Mouse (Mus musculus): Measurements from ENCODE around the gene Erc1.

The Erc1 gene

DNA sequence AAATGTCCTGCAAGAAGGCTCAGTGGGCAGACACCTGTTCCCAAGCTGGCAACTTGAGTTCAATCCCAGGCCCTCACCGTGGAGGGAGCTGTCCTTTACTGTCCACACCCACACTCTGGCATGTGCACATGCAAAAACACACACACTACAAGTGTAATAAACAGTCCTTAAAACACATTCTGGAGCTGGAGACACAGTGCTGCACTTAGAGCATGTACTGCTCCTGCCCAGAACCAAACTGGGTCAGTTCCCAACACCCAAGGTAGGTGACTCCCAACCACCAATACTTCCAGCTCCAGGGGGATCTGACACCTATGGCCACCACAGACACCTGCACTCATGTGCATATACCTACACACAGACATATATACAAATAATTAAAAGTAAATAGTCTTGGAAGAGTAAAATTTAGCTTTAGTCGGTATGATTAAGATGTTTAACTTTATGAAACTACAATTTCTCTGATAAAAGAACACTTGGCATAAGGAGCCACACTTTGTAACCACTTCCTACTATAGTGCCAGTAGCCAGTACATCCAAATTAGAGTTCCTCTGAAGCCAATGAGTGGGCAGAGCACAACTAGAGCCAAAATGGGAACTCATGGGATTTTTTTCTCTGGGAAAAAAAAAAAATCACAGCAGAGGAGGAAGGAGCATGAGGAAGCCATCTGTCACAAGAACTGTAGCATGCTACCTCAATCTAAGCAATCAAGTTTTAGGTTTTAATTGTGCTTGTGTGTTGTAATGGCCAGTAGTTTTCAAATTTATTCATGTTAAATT, 39.1 kb downstream of the Erc1 start:
- no peak for DNase-seq (ENCODE audit: low read depth, low spot score)

DNA sequence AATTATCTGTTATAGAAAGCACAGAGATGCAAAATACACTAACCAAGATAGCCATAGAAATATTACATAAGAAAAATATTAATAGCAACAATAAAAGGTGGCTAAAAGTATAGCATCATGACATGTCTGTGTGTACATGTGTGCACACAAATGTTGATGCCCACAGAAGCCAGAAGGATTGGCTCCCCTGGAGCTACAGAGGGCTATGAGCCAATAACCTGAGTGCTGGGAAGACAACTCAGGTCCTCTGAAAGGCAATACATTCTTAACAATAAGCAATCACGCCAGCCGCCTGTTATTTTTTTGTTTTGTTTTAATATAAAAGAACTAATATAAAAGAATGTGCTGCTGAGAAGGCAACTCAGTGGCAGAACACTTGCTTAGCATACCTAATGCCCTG, 44.7 kb downstream of the Erc1 start:
- DNase-seq (ENCODE audit: low read depth, low spot score) = no peak

DNA sequence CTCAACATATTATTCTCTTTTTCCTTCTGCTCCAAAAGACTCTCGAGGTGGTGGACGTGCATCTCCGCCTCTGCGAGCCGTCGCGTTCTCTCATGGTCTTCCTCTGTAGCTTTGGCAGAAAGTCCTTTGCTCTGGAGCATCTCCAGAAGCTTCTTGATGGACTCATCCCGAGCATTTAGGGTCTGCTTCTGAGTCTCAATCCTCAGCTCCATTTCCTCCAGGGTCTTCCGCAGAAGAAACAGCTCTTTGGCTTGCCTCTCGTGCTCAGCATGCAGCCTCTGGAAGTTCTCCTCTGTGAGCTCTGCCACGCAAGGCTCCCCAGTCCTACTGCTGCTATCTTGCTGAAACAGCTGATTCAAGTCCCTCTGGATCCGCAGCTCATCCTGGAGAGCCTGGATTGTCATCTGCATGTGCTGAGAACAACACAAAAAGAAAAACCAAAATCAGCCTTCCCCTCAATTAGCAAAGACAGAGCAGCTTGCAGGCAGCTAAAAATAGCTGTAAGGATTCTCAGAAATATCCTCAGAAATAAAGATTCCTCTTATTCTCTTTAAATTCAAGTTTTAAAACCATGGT, 51.0 kb downstream of the Erc1 start:
- no peak for DNase-seq (ENCODE audit: low read depth, low spot score)

DNA sequence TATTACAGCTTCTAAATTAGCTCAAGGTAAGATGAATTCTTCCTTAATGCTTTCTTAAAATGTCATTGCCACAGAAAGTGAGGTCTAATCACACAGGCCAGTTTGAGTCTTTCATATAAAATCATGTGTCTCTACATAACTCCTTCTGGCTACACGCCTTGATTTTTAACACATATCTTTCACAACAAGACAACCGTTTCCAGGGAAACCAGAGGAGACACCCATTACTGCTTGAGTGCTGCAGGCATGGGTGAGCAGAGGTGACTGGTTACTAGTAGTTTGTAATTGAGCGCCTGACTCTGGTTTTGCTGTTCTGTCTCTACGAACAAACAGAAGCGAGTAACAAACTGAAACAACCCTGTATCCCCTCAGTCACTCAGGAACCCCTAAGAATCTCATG, 51.7 kb downstream of the Erc1 start:
- no peak for DNase-seq (ENCODE audit: low read depth, low spot score)

DNA sequence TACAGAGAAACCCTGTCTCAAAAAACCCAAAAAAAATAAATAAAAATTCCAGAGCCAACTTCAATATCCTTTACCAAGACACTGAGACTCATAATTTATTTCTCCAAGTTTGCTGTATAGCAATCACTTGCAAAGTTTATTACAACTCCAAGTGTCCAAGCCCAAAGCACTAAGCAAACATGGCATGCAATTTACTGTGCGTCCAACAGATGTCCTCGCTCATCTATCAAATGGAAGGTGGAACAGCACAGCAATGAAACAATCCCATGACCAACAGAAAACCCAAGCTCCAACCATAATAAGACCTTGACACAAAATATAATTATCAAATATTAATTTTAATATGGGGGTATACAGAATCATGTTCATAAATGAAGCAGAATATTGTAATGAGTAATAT, 55.4 kb downstream of the Erc1 start:
- DNase-seq (ENCODE audit: low read depth, low spot score) = peak; percentile 27

DNA sequence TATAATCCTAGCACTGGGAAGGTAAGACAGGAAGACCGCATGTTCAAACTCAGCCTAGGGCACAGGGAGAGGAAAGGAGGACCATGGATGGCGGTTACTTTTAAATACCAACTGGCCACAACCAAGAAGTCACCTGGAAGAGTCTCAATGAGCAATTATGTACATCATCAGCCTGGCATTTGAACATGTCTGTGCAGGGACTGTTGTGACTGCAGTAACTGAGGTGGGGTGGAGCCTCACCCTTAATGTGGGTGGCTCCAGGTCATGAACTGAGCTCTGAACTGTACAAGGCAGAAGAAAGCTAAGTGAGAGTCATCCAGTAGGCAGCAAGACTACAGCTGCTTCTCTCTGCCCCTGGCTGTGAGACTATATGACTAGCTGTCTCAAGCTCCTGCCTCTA, 65.6 kb downstream of the Erc1 start:
- no peak for DNase-seq (ENCODE audit: low read depth, low spot score)

DNA sequence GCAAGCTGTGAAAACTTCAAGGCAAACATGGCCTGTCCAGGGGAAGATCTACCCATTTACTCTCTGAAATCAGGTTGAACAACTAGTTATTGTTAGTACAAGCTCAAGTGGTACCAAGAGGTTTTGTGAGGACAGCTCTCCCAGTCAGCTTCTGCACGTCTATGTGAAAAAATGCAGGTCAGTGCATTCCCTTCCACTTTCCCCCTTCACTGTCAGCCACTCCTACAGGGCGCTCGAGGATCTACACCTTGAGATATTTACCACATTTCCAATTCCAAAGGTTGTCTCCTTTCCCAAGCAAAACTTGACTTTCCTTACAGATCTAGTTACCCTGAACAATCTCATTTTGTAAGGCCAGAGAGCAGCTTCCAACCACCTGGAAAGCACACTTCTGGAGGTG, 66.9 kb downstream of the Erc1 start:
- DNase-seq (ENCODE audit: low read depth, low spot score) = no peak

DNA sequence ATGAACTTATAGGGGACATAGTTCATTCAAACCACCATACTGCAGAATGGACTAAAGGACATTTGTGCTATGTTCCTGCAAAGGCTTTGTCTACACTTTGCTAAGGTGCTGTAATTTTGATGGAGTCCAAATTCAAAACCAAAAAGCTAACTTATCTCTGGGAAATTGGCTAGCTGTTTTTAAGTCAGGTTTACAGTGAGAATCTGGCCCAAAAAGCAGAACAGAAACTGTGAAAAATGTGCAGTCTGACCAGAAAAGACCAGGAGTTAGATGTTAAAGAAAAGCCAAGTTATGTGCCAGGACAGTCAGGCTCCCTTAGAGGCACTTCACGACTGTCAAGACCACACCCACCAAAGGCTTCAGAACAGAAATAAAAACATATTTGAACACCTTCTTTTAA, 79.2 kb downstream of the Erc1 start:
- DNase-seq (ENCODE audit: low read depth, low spot score) = no peak

DNA sequence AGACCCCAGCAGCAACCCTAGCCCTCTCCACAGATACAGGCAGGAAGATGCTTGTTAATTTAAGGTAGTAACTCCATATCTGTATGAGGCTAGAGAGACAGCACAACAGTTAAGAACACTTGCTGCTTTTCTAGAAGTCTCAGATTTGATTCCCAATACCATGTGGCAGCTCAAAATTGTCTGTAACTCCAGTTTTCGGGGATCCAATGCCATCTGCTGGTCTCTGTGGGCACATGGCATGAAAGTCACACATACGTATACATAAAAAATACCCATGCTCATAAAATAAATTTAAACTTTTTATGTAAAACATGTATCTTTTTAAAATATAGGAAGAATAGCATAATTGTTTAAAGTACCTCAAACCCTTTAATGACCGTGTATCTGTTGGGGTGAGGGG, 83.6 kb downstream of the Erc1 start:
- DNase-seq (ENCODE audit: low read depth, low spot score) = no peak

DNA sequence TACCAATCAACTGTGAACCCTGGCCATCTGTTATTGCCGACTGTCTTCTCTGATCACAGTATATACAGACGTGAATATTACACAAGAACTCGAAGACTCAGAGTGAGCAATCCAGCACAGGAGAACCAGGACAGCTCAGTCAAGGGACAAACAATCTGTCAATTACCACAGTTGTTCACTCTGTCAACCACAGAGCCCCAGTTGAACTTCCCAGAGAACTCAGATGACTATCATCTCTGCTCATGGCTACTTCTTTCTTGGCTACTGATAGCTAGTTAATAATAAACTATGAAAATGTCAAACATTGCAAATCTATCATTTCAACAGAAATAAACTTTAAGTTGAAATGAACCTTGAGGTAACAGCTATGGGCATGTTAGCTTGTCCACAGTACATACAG, 88.1 kb downstream of the Erc1 start:
- DNase-seq (ENCODE audit: low read depth, low spot score) = no peak

DNA sequence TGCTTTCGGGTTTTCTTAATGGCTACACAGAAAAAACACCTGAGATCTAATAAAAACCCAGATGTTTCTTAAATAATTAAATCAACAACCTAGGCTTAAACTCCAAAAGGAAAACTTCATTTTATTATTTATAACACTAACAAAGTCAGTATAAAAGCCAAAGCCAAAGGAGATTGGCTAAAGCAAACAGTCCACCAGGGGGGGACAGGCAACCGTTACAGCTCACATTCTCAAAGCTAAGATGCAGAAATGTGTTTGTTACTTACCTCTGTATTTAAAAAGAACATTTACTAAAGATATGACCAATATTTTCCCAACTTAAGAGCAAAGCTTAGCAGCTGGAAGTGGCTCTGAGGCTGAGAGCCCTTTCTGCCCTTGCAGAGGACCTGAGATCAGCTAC, 89.5 kb downstream of the Erc1 start:
- no peak for DNase-seq (ENCODE audit: low read depth, low spot score)

DNA sequence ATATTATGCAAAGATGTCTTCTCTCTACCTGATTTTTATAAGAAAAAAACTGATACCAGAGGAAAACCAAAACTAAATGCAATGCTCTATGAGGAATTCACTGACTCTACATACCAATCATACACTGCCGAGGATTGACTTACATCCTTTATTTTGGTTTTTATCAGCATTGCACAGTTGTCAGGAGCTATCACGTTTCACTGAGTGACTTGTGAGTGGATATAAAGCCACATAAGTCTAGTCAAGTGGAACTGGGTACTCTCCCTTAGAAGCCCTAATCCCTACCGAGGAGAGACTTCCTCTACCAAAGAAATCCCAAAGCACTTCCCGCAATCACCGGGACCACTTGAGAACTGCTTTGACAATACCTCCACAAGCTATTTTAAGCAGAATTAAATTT, 90.2 kb downstream of the Erc1 start:
- no peak for DNase-seq (ENCODE audit: low read depth, low spot score)

DNA sequence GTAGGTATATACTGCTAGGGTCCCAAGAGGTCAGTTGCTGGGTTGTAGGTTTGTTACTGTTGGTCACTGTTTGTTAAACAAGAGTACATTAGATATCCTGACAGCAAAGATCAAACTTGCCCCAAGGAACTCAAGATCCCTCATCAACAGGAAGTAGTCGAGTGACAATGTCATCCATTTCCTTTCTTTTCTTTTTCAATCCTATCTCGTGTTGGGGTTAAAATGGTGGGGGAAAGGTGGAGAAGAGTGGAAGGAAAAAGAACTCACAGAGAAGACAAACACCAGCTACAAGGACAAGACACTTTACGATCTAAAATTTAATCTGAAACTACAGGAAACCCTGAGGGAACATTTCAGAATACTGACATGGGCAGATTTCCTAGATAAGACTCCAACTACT, 92.1 kb downstream of the Erc1 start:
- no peak for DNase-seq (ENCODE audit: low read depth, low spot score)

DNA sequence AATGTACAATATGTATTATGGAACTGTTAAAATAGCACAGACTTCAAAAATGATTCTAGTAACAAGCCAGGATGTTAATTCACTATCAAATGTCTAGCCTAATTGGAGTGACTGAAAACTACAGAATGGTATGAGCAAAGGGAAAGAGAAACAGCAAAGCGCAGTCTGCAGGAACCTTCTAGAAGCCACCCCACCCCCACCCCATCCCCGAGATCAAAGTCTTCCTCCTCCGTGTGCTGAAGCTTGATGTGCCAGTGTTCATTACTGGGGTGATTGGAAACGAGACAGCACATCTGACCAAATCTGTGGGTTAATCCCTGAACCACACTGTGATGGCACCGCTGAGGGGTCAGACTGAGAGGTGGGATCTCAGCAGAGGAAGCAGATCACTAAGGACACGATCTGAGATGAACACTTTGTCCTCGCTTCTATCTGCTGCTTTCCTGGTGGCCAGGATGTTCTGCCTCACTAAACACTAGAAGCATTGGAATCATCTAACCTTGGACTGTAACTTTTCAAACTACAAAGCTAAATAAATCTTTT, 98.8 kb downstream of the Erc1 start:
- no peak for DNase-seq (ENCODE audit: low read depth, low spot score)

DNA sequence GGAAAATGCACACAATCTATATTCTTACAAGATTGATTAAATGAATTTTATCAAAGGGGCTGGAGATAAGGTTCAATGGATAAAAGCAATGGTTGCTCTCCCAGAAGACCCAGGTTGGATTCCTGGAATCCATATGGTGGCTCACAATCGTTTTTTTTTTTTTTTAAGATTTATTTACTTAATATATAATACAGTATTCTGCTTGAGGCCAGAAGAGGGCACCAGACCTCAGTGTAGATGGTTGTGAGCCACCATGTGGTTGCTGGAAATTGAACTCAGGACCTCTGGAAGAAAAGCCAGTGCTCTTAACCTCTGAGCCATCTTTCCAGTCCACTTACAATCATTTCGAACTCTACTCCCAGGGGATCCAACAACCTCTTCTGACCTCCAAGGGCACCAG, 106.1 kb downstream of the Erc1 start:
- DNase-seq (ENCODE audit: low read depth, low spot score) = no peak

DNA sequence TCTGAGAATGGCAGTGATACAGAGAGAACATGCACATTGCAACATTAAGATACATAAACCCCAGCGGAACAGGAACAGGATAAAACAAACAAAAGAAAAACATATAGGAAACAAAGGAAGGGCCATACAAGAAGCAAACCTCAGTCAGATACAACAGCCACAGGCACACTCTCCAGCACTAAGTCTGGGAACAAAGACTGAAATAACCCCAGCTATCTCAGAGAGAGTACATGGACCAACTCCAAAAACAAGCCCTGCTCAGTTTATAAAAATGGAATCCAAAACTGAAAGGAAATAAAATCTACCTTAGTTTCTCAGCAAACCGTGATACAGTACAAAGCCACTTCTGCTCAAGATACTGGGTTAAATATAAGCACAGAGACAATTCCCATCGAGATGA, 107.4 kb downstream of the Erc1 start:
- no peak for DNase-seq (ENCODE audit: low read depth, low spot score)

DNA sequence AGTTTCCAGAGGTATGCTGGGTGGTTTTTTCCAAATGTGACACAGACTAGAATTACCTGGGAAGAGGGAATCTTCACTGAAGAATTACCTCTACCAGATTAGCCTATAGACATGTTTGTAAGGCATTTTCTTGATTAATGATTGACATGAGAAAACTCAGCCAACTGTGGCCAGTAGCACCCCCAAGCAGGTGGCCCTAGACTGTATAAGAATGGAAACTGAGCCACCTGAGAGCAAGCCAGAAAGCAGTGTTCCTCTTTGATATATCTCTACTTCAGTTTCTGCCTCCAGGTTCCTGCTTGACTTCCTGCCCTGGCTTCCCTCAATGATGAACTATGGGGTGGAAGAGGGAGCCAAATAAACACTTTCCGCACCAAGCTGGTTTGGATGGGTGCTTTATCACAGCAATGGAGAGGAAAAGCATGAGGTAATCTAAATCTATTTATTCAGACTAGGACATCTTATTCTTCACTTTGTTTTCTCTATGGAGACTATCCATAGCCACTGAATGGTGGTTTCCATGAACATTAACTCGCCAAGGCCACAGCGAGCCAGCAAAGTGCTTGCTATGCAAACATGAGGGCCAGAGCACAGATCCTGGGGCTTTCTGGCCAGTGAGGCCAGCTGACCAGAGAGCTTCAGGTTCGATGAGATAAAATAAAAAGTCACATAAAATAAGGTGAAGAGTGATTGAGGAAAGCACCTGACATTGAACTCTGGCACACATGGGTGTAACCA, 109.2 kb downstream of the Erc1 start:
- no peak for DNase-seq (ENCODE audit: low read depth, low spot score)

DNA sequence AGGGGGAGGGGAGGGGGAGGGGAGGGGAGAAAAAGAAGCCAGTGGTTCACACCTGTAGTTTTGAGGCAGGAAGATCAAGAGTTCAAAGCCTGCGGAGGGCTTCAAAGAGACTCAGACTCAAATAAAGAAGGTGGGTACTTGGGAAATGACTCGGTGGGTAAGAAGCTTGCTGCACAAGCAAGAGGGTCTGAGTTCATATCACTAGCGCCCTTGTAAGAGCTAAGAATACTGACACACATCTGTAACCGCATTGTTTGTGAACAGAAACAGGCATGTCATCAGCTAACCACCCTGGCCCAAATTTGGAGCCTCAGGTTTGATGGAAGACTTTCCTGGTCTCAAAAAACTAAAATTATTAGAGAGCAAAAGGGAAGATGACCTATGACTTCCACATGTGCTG, 110.3 kb downstream of the Erc1 start:
- no peak for DNase-seq (ENCODE audit: low read depth, low spot score)

DNA sequence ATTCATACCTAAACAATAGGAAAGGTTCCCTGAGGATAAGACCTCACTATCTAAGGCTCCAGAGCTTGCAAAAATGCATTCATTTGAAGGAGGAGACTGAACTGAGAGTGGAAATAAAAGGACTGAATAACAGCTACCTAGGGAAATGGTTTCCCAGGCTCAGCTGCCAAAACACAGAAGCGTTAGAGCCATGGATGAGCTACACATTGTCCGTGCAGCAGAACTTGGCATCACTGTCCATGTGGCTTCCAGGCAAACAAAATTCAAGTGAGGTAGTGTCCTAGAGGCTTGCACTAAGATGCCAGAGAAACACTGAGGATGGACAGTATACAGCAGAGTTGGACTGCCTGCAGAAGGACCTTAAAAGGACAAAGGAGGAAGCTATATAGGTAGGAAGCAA, 112.0 kb downstream of the Erc1 start:
- DNase-seq (ENCODE audit: low read depth, low spot score) = peak; percentile 10

DNA sequence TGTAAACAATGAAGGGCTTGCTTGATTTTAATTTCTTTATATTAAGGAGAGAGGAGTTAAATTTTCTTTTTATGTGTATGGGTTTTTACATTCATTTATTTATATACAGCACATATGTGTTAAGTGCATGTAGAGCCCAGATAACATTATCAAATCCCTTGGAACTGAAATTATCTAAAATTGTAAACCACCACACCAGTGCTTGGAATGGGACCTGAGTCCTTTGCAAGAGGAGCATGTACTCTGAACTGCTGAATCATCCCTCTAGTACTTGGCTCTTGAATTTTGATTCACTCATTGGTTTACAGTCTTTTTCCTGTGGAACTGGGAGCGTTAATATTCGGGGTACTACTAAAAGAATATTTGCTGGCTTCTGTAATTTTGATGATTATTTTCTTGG, 116.8 kb downstream of the Erc1 start:
- no peak for DNase-seq (ENCODE audit: low read depth, low spot score)

DNA sequence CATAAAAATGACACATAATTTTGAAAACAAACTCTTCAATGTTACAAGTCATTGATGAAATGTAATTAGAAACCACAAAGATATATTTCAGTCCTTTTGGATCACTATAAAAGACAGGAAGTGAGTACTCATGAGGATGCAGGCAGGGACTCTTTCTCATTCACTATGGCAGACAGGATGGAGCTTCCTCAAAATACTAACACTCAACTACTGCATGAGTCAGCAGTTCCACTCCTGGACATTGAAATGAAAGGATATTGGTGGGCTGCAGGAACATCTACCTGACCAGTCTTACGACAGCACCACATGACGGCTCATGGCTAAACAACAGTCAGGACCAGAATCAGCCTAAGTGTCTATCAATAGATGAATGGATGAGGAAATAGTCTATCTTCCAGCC, 132.7 kb downstream of the Erc1 start:
- no peak for DNase-seq (ENCODE audit: low read depth, low spot score)

DNA sequence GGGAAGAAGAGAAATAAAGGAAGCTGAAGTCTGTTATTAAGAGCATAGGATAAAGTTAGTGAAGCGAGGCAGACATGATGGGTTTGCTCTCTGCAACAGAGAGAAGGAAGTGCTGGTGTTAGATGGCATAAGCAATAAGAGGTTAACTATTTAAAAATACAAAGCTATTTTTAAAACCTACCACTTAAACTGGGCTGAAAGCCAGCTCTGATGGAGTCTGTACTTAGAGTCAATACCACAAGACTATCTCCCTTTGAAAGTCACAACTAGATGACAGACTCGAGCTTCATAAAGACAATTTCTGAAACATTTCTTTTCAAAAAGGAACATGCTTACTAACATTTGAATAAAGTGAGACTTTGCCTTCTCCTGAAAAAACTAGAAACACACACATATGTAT, 134.0 kb downstream of the Erc1 start:
- DNase-seq (ENCODE audit: low read depth, low spot score) = peak; percentile 6

DNA sequence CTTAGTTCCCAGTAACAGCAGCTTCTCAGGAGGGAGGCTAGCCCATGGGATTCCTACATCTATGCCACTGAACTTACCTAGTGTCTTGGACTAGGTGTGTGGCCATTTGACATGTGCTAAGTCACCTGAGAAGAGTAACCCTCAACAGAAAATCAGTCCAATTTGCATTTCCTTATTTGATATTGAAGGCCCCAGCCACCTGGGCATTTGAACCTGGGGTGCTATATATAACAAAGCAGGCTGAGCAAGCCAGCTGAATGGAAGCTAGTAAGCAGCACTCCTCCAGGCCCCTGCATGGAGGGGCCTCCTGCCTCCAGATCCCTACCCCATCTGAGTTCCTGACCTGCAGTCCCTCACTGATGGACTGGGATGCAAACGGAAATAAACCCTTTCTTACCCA, 135.5 kb downstream of the Erc1 start:
- no peak for DNase-seq (ENCODE audit: low read depth, low spot score)

Data from skeletal muscle tissue, adult 2 months (tissue).